Mouse (Mus musculus) myocyte (in vitro differentiated cells): ENCODE measurements around the gene Cela3a. TPM values are rescaled to one million over a fixed set of nuclear protein-coding genes. Genes with fewer than 3 reads are reported as not detected.
"Not testable (repeated sequence)": the region's sequence is repeated elsewhere in the genome, so short reads cannot be mapped to it uniquely, and the experiment has no call there.

Experiments
- H3K27me3 ChIP-seq: one replicate; pipeline ENCODE4 v1.6.1; 2011; ENCODE audit not compliant: control insufficient read depth, insufficient read depth, insufficient read length
- H3K36me3 ChIP-seq: one replicate; pipeline ENCODE4 v1.6.1; 2011; ENCODE audit not compliant: control insufficient read depth, insufficient read depth
- H3K4me2 ChIP-seq: one replicate; pipeline ENCODE4 v1.6.1; 2011; ENCODE audit warnings: low read depth, control low read depth
- H3K4me3 ChIP-seq: one replicate; pipeline ENCODE4 v1.5.1; 2011; ENCODE audit warnings: mild to moderate bottlenecking, control low read depth, moderate library complexity
- H3K79me2 ChIP-seq: one replicate; pipeline ENCODE4 v1.6.1; 2011; ENCODE audit not compliant: control insufficient read depth, insufficient read depth
- H3ac ChIP-seq: one replicate; pipeline ENCODE4 v1.6.1; 2011; ENCODE audit not compliant: control insufficient read depth, insufficient read length
- CEBPB ChIP-seq: IDR thresholded peaks from 2 replicates; pipeline ENCODE4 v1.6.1; 2011; ENCODE audit warnings: mild to moderate bottlenecking, moderate library complexity; ENCODE audit not compliant: poor library complexity, insufficient read depth, severe bottlenecking
- E2F4 ChIP-seq: IDR thresholded peaks from one replicate; pipeline ENCODE4 v1.6.1; 2011; ENCODE audit warnings: mild to moderate bottlenecking, control low read depth, moderate library complexity; ENCODE audit not compliant: insufficient read depth
- MAX ChIP-seq: IDR thresholded peaks from one replicate; pipeline ENCODE4 v1.6.1; 2011; ENCODE audit warnings: low read depth, mild to moderate bottlenecking, control low read depth
- MYOD1 ChIP-seq, 3 experiments: IDR thresholded peaks; one replicate each; pipeline ENCODE4 v1.6.1; 2011; ENCODE audit warnings: control low read depth in 2 of 3, low read depth in 2 of 3, mild to moderate bottlenecking in 2 of 3, moderate library complexity in 1 of 3; ENCODE audit not compliant: insufficient read length in 2 of 3, control insufficient read depth in 1 of 3
- MYOG ChIP-seq, 3 experiments: IDR thresholded peaks; one replicate each; pipeline ENCODE4 v1.6.1; 2011; ENCODE audit warnings: control low read depth in 2 of 3, low read depth in 2 of 3, mild to moderate bottlenecking in 2 of 3; ENCODE audit not compliant: insufficient read length in 2 of 3, control insufficient read depth in 1 of 3, insufficient read depth in 1 of 3
- POLR2A ChIP-seq: IDR thresholded peaks from one replicate; pipeline ENCODE4 v1.6.1; 2011; ENCODE audit warnings: low read depth, mild to moderate bottlenecking, control low read depth, moderate library complexity; ENCODE audit not compliant: insufficient read length
- POLR2AphosphoS2 ChIP-seq: IDR thresholded peaks from one replicate; pipeline ENCODE4 v1.6.1; 2011; ENCODE audit warnings: low read depth, control low read depth; ENCODE audit not compliant: insufficient read length
- REST ChIP-seq: IDR thresholded peaks from one replicate; pipeline ENCODE4 v1.6.1; 2011; ENCODE audit warnings: mild to moderate bottlenecking, control low read depth, moderate library complexity; ENCODE audit not compliant: insufficient read depth, insufficient read length
- SRF ChIP-seq: IDR thresholded peaks from one replicate; pipeline ENCODE4 v1.6.1; 2011; ENCODE audit warnings: low read depth; ENCODE audit not compliant: control insufficient read depth, insufficient read length
- TCF12 ChIP-seq: IDR thresholded peaks from one replicate; pipeline ENCODE4 v1.6.1; 2011; ENCODE audit warnings: mild to moderate bottlenecking, control low read depth; ENCODE audit not compliant: poor library complexity, insufficient read depth, severe bottlenecking
- TCF3 ChIP-seq: IDR thresholded peaks from one replicate; pipeline ENCODE4 v1.6.1; 2011; ENCODE audit warnings: low read depth, control low read depth; ENCODE audit not compliant: insufficient read length
- USF1 ChIP-seq: IDR thresholded peaks from one replicate; pipeline ENCODE4 v1.6.1; 2011; ENCODE audit warnings: low read depth, mild to moderate bottlenecking, control low read depth, moderate library complexity
- polyA plus RNA-seq: library from polyadenylated mRNA; unstranded; fragments of >200 nt; fragmentation: generic; extraction: Trizol; gene quantifications from one replicate; pipeline ENCODE4 v1.2.1, GENCODE M21; 2012; ENCODE audit warnings: missing spikeins

Cela3a gene
- polyA plus RNA-seq, 1 experiment: 0.14 TPM

GRCm38 (mm10) chr4:137414936-137415335 is 5.3 kb upstream of the Cela3a start:
- Histone ChIP-seq H3K4me3 (no peak overlapping the region), H3K79me2 (no peaks in the 10 kb centered on the region), H3K4me2 (no peak overlapping the region), H3ac (no peak overlapping the region), H3K27me3 (no peaks in the 10 kb centered on the region), H3K36me3 (no peaks in the 10 kb centered on the region)
- TF ChIP-seq MYOD1 (IDR thresholded peaks at IDR 0.05; ENCODE audit: control insufficient read depth in 1 of 3, insufficient read length in 2 of 3, low read depth in 2 of 3) (no peak), MYOG (IDR thresholded peaks at IDR 0.05; ENCODE audit: control insufficient read depth in 1 of 3, insufficient read depth in 1 of 3, insufficient read length in 2 of 3, low read depth in 2 of 3) (no peak), CEBPB (no peak), E2F4 (no peak), USF1 (no peak), POLR2A (no peak), SRF (no peak), TCF12 (no peak), REST (no peak), MAX (no peak), POLR2AphosphoS2 (no peak)

GRCm38 (mm10) chr4:137412185-137412709 is 2.7 kb upstream of the Cela3a start:
- H3K4me2 ChIP-seq, H3ac ChIP-seq, H3K79me2 ChIP-seq, H3K4me3 ChIP-seq, H3K27me3 ChIP-seq, H3K36me3 ChIP-seq: not testable (repeated sequence)
- TF ChIP-seq MYOG (IDR thresholded peaks at IDR 0.05; ENCODE audit: control insufficient read depth in 1 of 3, insufficient read depth in 1 of 3, insufficient read length in 2 of 3, low read depth in 2 of 3) (peak in 2 of 3 experiments; percentile 22), MYOD1 (IDR thresholded peaks at IDR 0.05; ENCODE audit: control insufficient read depth in 1 of 3, insufficient read length in 2 of 3, low read depth in 2 of 3) (peak in 2 of 3 experiments; percentile 53 to 66)

GRCm38 (mm10) chr4:137405571-137405970 is 4.0 kb downstream of the Cela3a start:
- TF ChIP-seq CEBPB (no peak), MYOD1 (IDR thresholded peaks at IDR 0.05; ENCODE audit: control insufficient read depth in 1 of 3, insufficient read length in 2 of 3, low read depth in 2 of 3) (no peak), TCF3 (no peak), MAX (no peak), REST (no peak), MYOG (IDR thresholded peaks at IDR 0.05; ENCODE audit: control insufficient read depth in 1 of 3, insufficient read depth in 1 of 3, insufficient read length in 2 of 3, low read depth in 2 of 3) (no peak)
- Histone ChIP-seq H3K36me3 (no peaks in the 10 kb centered on the region), H3ac (no peak overlapping the region), H3K4me3 (no peak overlapping the region), H3K27me3 (peaks cover 4% of the 10 kb centered on the region), H3K79me2 (no peaks in the 10 kb centered on the region), H3K4me2 (no peak overlapping the region)

- TF ChIP-seq TCF12 (no peak), MYOG (IDR thresholded peaks at IDR 0.05; ENCODE audit: control insufficient read depth in 1 of 3, insufficient read depth in 1 of 3, insufficient read length in 2 of 3, low read depth in 2 of 3) (peak in 1 of 3 experiments; percentile 63), MAX (no peak), MYOD1 (IDR thresholded peaks at IDR 0.05; ENCODE audit: control insufficient read depth in 1 of 3, insufficient read length in 2 of 3, low read depth in 2 of 3) (peak in 2 of 3 experiments; percentile 25 to 70), USF1 (no peak), TCF3 (peak; percentile 21), E2F4 (no peak)
- no peaks in the 10 kb centered on the region for H3K36me3 ChIP-seq
Measured at GRCm38 (mm10) chr4:137396641-137397525, 12.7 kb downstream of the Cela3a start.

GRCm38 (mm10) chr4:137393378-137394135 is 16.0 kb downstream of the Cela3a start:
- Histone ChIP-seq H3K4me2 (no peak overlapping the region), H3K79me2 (no peaks in the 10 kb centered on the region), H3K27me3 (no peaks in the 10 kb centered on the region), H3K4me3 (no peak overlapping the region), H3ac (no peak overlapping the region), H3K36me3 (no peaks in the 10 kb centered on the region)
- no peak for TF ChIP-seq MYOG (IDR thresholded peaks at IDR 0.05; ENCODE audit: control insufficient read depth in 1 of 3, insufficient read depth in 1 of 3, insufficient read length in 2 of 3, low read depth in 2 of 3)

More at GRCm38 (mm10) chr4:137396641-137397525, 12.7 kb downstream of the Cela3a start:
- Histone ChIP-seq H3ac (no peak overlapping the region), H3K27me3 (no peaks in the 10 kb centered on the region), H3K4me2 (peak overlapping the region; percentile 32), H3K79me2 (no peaks in the 10 kb centered on the region), H3K4me3 (no peak overlapping the region)
